Comparison of ENCODE assay signal across 20 mouse cellular contexts in genomic region chr6:18440918-18441532, GRCm38 (mm10).
A peak's percentile ranks its signal among the peaks of the same experiment; 100 is the strongest.
DNase-seq lines count a peak whose midpoint lies in the region; ATAC-seq and TF ChIP-seq lines count a peak whose summit lies in the region.
"Had no signal": no experiment of that assay in that cellular context is flagged by ENCODE, and none has a peak within 500 bp of the region (broad histone marks: within the 10 kb centered on the region; RNA-seq: fewer than 3 reads in every experiment).

No protein-coding gene starts in this region.

- H3K4me3 ChIP-seq in forebrain, embryonic 15.5 days, result no peak overlapping the region
- H3K4me3 ChIP-seq in forebrain, embryonic 11.5 days (ENCODE audit: low read depth, low read length), result no peak overlapping the region
- no peak overlapping the region for H3K4me3 ChIP-seq in lung, embryonic 14.5 days (ENCODE audit: low read depth, low read length)
- H3K4me3 ChIP-seq in liver, postnatal 0 days (ENCODE audit: low read depth, low read length), result no peak overlapping the region
- H3K4me3 ChIP-seq in midbrain, embryonic 15.5 days, result no peak overlapping the region
- H3K4me3 ChIP-seq: embryonic facial prominence, embryonic 13.5 days; heart, adult 2 months; kidney, embryonic 15.5 days; left cerebral cortex, adult 2 months; limb, embryonic 12.5 days had no signal

- WGBS in forebrain, embryonic 15.5 days, result 49% methylated on average over 4 of the region's 4 CpGs
- WGBS in forebrain, embryonic 11.5 days, result 85% methylated on average over 4 of the region's 4 CpGs
- WGBS in lung, embryonic 14.5 days, result 37% methylated on average over 4 of the region's 4 CpGs
- WGBS in liver, postnatal 0 days (ENCODE audit: insufficient replicate concordance), result 51% methylated on average over 4 of the region's 4 CpGs
- 82% methylated on average over 4 of the region's 4 CpGs for WGBS in midbrain, embryonic 15.5 days

- H3K4me1 ChIP-seq in forebrain, embryonic 15.5 days, result peaks cover 13% of the 10 kb centered on the region; the same call in 1 of the 2 replicates
- H3K4me1 ChIP-seq in forebrain, embryonic 11.5 days (replicated peaks; ENCODE audit: control insufficient read depth, insufficient read depth, low read length), result 0 out of 2 replicates have a peak, but pooled peaks cover 2% of the 10 kb centered on the region
- no peaks in the 10 kb centered on the region for H3K4me1 ChIP-seq in lung, embryonic 14.5 days (ENCODE audit: insufficient read depth)
- no peaks in the 10 kb centered on the region for H3K4me1 ChIP-seq in liver, postnatal 0 days (ENCODE audit: insufficient read depth)
- no peaks in the 10 kb centered on the region; the same call in 1 of the 2 replicates for H3K4me1 ChIP-seq in midbrain, embryonic 15.5 days
- H3K4me1 ChIP-seq: embryonic facial prominence, embryonic 13.5 days; limb, embryonic 12.5 days had no signal

- no peak for DNase-seq in forebrain, embryonic 11.5 days (ENCODE audit: low spot score)
- DNase-seq in lung, embryonic 14.5 days, result peak; percentile 56
- DNase-seq in lung, postnatal 36 days, result no peak
- no peak for DNase-seq in liver, postnatal 0 days
- DNase-seq in layer of hippocampus, adult 11-12 months (ENCODE audit: low spot score), result no peak
- DNase-seq: adrenal gland, postnatal 14 days; cerebellum, adult 2 months; gastrocnemius, postnatal 14 days; heart, adult 2 months; heart, postnatal 14 days; right cerebral cortex, adult 18-20 months had no signal

- peak overlapping the region; percentile 65 for H3K27ac ChIP-seq in forebrain, embryonic 15.5 days (replicated peaks)
- no peak overlapping the region for H3K27ac ChIP-seq in forebrain, embryonic 11.5 days (ENCODE audit: low read depth, low read length)
- H3K27ac ChIP-seq in lung, embryonic 14.5 days (ENCODE audit: low read depth), result no peak overlapping the region
- H3K27ac ChIP-seq in liver, postnatal 0 days (ENCODE audit: low read depth), result no peak overlapping the region
- H3K27ac ChIP-seq in midbrain, embryonic 15.5 days, result no peak overlapping the region
- H3K27ac ChIP-seq: embryonic facial prominence, embryonic 13.5 days; heart, adult 2 months; hindbrain, embryonic 14.5 days; kidney, embryonic 15.5 days; left cerebral cortex, adult 2 months; limb, embryonic 12.5 days had no signal

- H3K4me2 ChIP-seq in forebrain, embryonic 15.5 days (replicated peaks), result no peak overlapping the region
- no peak overlapping the region for H3K4me2 ChIP-seq in forebrain, embryonic 11.5 days (ENCODE audit: low read depth, low read length, severe bottlenecking)
- H3K4me2 ChIP-seq in lung, embryonic 14.5 days, result no peak overlapping the region
- no peak overlapping the region for H3K4me2 ChIP-seq in liver, postnatal 0 days (ENCODE audit: low read depth, low read length)
- no peak overlapping the region for H3K4me2 ChIP-seq in midbrain, embryonic 15.5 days
- H3K4me2 ChIP-seq: embryonic facial prominence, embryonic 13.5 days; hindbrain, embryonic 14.5 days; kidney, embryonic 15.5 days; limb, embryonic 12.5 days had no signal

- no peak for TF ChIP-seq CTCF in lung, embryonic 14.5 days (IDR thresholded peaks at IDR 0.05; ENCODE audit: low read depth)
- TF ChIP-seq CTCF in liver, postnatal 0 days (IDR thresholded peaks at IDR 0.05; ENCODE audit: low read depth), result no peak

- no peak for ATAC-seq in forebrain, embryonic 15.5 days (replicated peaks)
- ATAC-seq in forebrain, embryonic 11.5 days (replicated peaks; ENCODE audit: low FRiP score), result no peak
- peak; percentile 80; the same call in 1 of the 2 replicates for ATAC-seq in lung, embryonic 14.5 days (ENCODE audit: insufficient read depth)
- ATAC-seq in erythroblast, adult 5-6 weeks (replicated peaks; ENCODE audit: low FRiP score, poor library complexity, severe bottlenecking), result 0 out of 2 replicates have a peak, but pooled peaks have one; percentile 28
- no peak; the same call in 1 of the 2 replicates for ATAC-seq in liver, postnatal 0 days
- no peak for ATAC-seq in midbrain, embryonic 15.5 days (replicated peaks)
- ATAC-seq: intestine, embryonic 16.5 days had no signal

- TF ChIP-seq EP300 in liver, postnatal 0 days (IDR thresholded peaks at IDR 0.05; ENCODE audit: low read depth), result peak; percentile 80

- no peaks in the 10 kb centered on the region for H3K36me3 ChIP-seq in forebrain, embryonic 15.5 days
- no peaks in the 10 kb centered on the region for H3K36me3 ChIP-seq in forebrain, embryonic 11.5 days (ENCODE audit: control insufficient read depth, insufficient read depth, low read length)
- H3K36me3 ChIP-seq in lung, embryonic 14.5 days (ENCODE audit: insufficient read depth), result no peaks in the 10 kb centered on the region
- H3K36me3 ChIP-seq in liver, postnatal 0 days (replicated peaks; ENCODE audit: insufficient read depth, low read length), result no peaks in the 10 kb centered on the region
- no peaks in the 10 kb centered on the region for H3K36me3 ChIP-seq in midbrain, embryonic 15.5 days (replicated peaks)
- H3K36me3 ChIP-seq: embryonic facial prominence, embryonic 13.5 days; kidney, embryonic 15.5 days; limb, embryonic 12.5 days had no signal

- H3K9me3 ChIP-seq in forebrain, embryonic 15.5 days, result no peaks in the 10 kb centered on the region
- no peaks in the 10 kb centered on the region for H3K9me3 ChIP-seq in forebrain, embryonic 11.5 days (ENCODE audit: control insufficient read depth, low read length)
- H3K9me3 ChIP-seq in lung, embryonic 14.5 days (ENCODE audit: low read depth, low read length), result no peaks in the 10 kb centered on the region
- no peaks in the 10 kb centered on the region for H3K9me3 ChIP-seq in liver, postnatal 0 days (ENCODE audit: low read length)
- H3K9me3 ChIP-seq in midbrain, embryonic 15.5 days, result no peaks in the 10 kb centered on the region
- H3K9me3 ChIP-seq: embryonic facial prominence, embryonic 13.5 days; kidney, embryonic 15.5 days; limb, embryonic 12.5 days had no signal

- H3K9ac ChIP-seq in forebrain, embryonic 15.5 days (replicated peaks), result no peak overlapping the region
- H3K9ac ChIP-seq in forebrain, embryonic 11.5 days (ENCODE audit: low read length), result no peak overlapping the region
- H3K9ac ChIP-seq in lung, embryonic 14.5 days, result no peak overlapping the region
- no peak overlapping the region for H3K9ac ChIP-seq in liver, postnatal 0 days (replicated peaks)
- no peak overlapping the region for H3K9ac ChIP-seq in midbrain, embryonic 15.5 days
- H3K9ac ChIP-seq: embryonic facial prominence, embryonic 13.5 days; hindbrain, embryonic 14.5 days; kidney, embryonic 15.5 days; limb, embryonic 12.5 days had no signal

- H3K27me3 ChIP-seq in forebrain, embryonic 15.5 days, result no peaks in the 10 kb centered on the region
- H3K27me3 ChIP-seq in forebrain, embryonic 11.5 days (ENCODE audit: control insufficient read depth, insufficient read depth, low read length), result no peaks in the 10 kb centered on the region
- no peaks in the 10 kb centered on the region for H3K27me3 ChIP-seq in lung, embryonic 14.5 days (ENCODE audit: insufficient read depth, low read length)
- no peaks in the 10 kb centered on the region for H3K27me3 ChIP-seq in liver, postnatal 0 days (ENCODE audit: insufficient read depth, low read length)
- H3K27me3 ChIP-seq in midbrain, embryonic 15.5 days (replicated peaks), result no peaks in the 10 kb centered on the region
- H3K27me3 ChIP-seq: embryonic facial prominence, embryonic 13.5 days; kidney, embryonic 15.5 days; limb, embryonic 12.5 days had no signal

Comparison
In these comparisons a context has a peak if more than half of its experiments do, and no peak if none do; other contexts are left out.
1. ATAC-seq: peak in lung, embryonic 14.5 days (single experiment) and erythroblast, adult 5-6 weeks (single experiment); none in forebrain, embryonic 15.5 days (single experiment), forebrain, embryonic 11.5 days (single experiment), liver, postnatal 0 days (single experiment) and midbrain, embryonic 15.5 days (single experiment).